Comparison of ENCODE assay signal across 25 mouse cellular contexts in the genomic region with DNA sequence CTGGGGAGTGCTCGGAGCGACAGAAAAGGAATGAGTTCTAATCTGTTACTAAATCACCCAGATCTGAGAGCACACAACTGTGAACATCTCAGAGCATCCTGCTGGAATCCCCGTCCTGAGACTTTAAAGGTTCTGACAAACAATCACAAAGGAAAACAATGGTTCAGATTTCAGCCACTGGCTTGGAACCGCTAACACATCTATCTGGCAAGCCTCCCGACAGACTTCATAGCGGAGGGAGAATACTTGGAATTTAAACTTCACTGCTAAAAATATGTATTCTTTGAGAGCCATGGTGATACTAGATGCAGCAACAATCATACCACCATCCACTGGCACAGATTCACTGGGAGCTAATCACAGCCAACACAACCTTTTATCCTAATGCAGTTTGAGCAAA.
DNase-seq lines count a peak whose midpoint lies in the region; ATAC-seq and TF ChIP-seq lines count a peak whose summit lies in the region.
"Had no signal": no experiment of that assay in that cellular context is flagged by ENCODE, and none has a peak within 500 bp of the region (broad histone marks: within the 10 kb centered on the region; RNA-seq: fewer than 3 reads in every experiment).

No protein-coding gene starts in this region.

- H3K4me1 ChIP-seq in embryonic facial prominence, embryonic 14.5 days (ENCODE audit: control insufficient read depth, insufficient read depth, low read length), result no peaks in the 10 kb centered on the region
- peaks cover 3% of the 10 kb centered on the region for H3K4me1 ChIP-seq in embryonic facial prominence, embryonic 10.5 days
- no peaks in the 10 kb centered on the region for H3K4me1 ChIP-seq in lung, embryonic 14.5 days (ENCODE audit: insufficient read depth)
- H3K4me1 ChIP-seq in lung, adult 2 months (ENCODE audit: control insufficient read depth, insufficient read depth, low read length), result no peaks in the 10 kb centered on the region
- H3K4me1 ChIP-seq in midbrain, embryonic 11.5 days (ENCODE audit: control insufficient read depth, insufficient read depth, low read length), result no peaks in the 10 kb centered on the region
- H3K4me1 ChIP-seq in midbrain, embryonic 14.5 days (ENCODE audit: control insufficient read depth, insufficient read depth, low read length), result no peaks in the 10 kb centered on the region
- H3K4me1 ChIP-seq: embryonic facial prominence, embryonic 13.5 days; forebrain, embryonic 13.5 days; forebrain, embryonic 15.5 days had no signal

- no peak overlapping the region for H3K4me3 ChIP-seq in embryonic facial prominence, embryonic 14.5 days (ENCODE audit: low read depth, low read length)
- H3K4me3 ChIP-seq in embryonic facial prominence, embryonic 10.5 days, result no peak overlapping the region
- no peak overlapping the region for H3K4me3 ChIP-seq in lung, embryonic 14.5 days (ENCODE audit: low read depth, low read length)
- no peak overlapping the region for H3K4me3 ChIP-seq in lung, adult 2 months (replicated peaks; ENCODE audit: extremely low read depth, low read depth, low read length)
- H3K4me3 ChIP-seq in midbrain, embryonic 11.5 days (ENCODE audit: low read depth, low read length), result no peak overlapping the region
- no peak overlapping the region for H3K4me3 ChIP-seq in midbrain, embryonic 14.5 days (replicated peaks; ENCODE audit: low read depth, low read length)
- H3K4me3 ChIP-seq: embryonic facial prominence, embryonic 13.5 days; forebrain, embryonic 13.5 days; forebrain, embryonic 15.5 days had no signal

- WGBS in embryonic facial prominence, embryonic 14.5 days, result 51% methylated on average over 6 of the region's 6 CpGs
- 73% methylated on average over 6 of the region's 6 CpGs for WGBS in embryonic facial prominence, embryonic 10.5 days
- WGBS in lung, embryonic 14.5 days, result 46% methylated on average over 6 of the region's 6 CpGs
- WGBS in lung, adult 2 months, result 49% methylated on average over 6 of the region's 6 CpGs
- 67% methylated on average over 6 of the region's 6 CpGs for WGBS in midbrain, embryonic 11.5 days
- 72% methylated on average over 6 of the region's 6 CpGs for WGBS in midbrain, embryonic 14.5 days

- ATAC-seq in embryonic facial prominence, embryonic 14.5 days (ENCODE audit: low read depth), result no peak
- ATAC-seq in lung, embryonic 14.5 days (ENCODE audit: insufficient read depth), result no peak
- ATAC-seq in midbrain, embryonic 11.5 days (ENCODE audit: low FRiP score), result no peak
- no peak for ATAC-seq in midbrain, embryonic 14.5 days (ENCODE audit: low FRiP score, low TSS enrichment)
- ATAC-seq: activated CD4-positive, CD25-positive, alpha-beta regulatory T cell, adult 4 months; CD4-positive, CD25-positive, alpha-beta regulatory T cell, adult 4 months; forebrain, embryonic 13.5 days; forebrain, embryonic 15.5 days; Patski had no signal

- TF ChIP-seq POLR2A in lung, adult 2 months (IDR thresholded peaks at IDR 0.05; ENCODE audit: borderline replicate concordance, extremely low read depth, low read depth, low read length), result no peak

- TF ChIP-seq CTCF in lung, embryonic 14.5 days (IDR thresholded peaks at IDR 0.05; ENCODE audit: low read depth), result no peak
- no peak for TF ChIP-seq CTCF in lung, adult 2 months (IDR thresholded peaks at IDR 0.05; ENCODE audit: insufficient read depth, low read length)

- H3K27me3 ChIP-seq in embryonic facial prominence, embryonic 14.5 days (replicated peaks; ENCODE audit: control insufficient read depth, insufficient read depth, low read length), result no peaks in the 10 kb centered on the region
- H3K27me3 ChIP-seq in embryonic facial prominence, embryonic 10.5 days (replicated peaks; ENCODE audit: low read depth, poor library complexity, severe bottlenecking), result no peaks in the 10 kb centered on the region; the same call in 1 of the 2 replicates
- H3K27me3 ChIP-seq in lung, embryonic 14.5 days (ENCODE audit: insufficient read depth, low read length), result no peaks in the 10 kb centered on the region
- no peaks in the 10 kb centered on the region for H3K27me3 ChIP-seq in midbrain, embryonic 11.5 days (ENCODE audit: control insufficient read depth, insufficient read depth, low read length)
- H3K27me3 ChIP-seq in midbrain, embryonic 14.5 days (ENCODE audit: control insufficient read depth, insufficient read depth, low read length), result no peaks in the 10 kb centered on the region
- H3K27me3 ChIP-seq: CH12.LX; embryonic facial prominence, embryonic 13.5 days; forebrain, embryonic 13.5 days; forebrain, embryonic 15.5 days; Patski had no signal

- no peaks in the 10 kb centered on the region for H3K9me3 ChIP-seq in embryonic facial prominence, embryonic 14.5 days (ENCODE audit: control insufficient read depth, low read length)
- no peaks in the 10 kb centered on the region for H3K9me3 ChIP-seq in embryonic facial prominence, embryonic 10.5 days
- no peaks in the 10 kb centered on the region for H3K9me3 ChIP-seq in lung, embryonic 14.5 days (ENCODE audit: low read depth, low read length)
- H3K9me3 ChIP-seq in midbrain, embryonic 11.5 days (ENCODE audit: control insufficient read depth, low read length), result no peaks in the 10 kb centered on the region
- H3K9me3 ChIP-seq in midbrain, embryonic 14.5 days (ENCODE audit: control insufficient read depth, low read length), result no peaks in the 10 kb centered on the region
- H3K9me3 ChIP-seq: embryonic facial prominence, embryonic 13.5 days; forebrain, embryonic 15.5 days; G1E had no signal

- no peaks in the 10 kb centered on the region for H3K36me3 ChIP-seq in embryonic facial prominence, embryonic 14.5 days (ENCODE audit: control insufficient read depth, insufficient read depth, low read length)
- no peaks in the 10 kb centered on the region for H3K36me3 ChIP-seq in embryonic facial prominence, embryonic 10.5 days (replicated peaks)
- H3K36me3 ChIP-seq in lung, embryonic 14.5 days (ENCODE audit: insufficient read depth), result no peaks in the 10 kb centered on the region
- no peaks in the 10 kb centered on the region for H3K36me3 ChIP-seq in midbrain, embryonic 11.5 days (ENCODE audit: control insufficient read depth, insufficient read depth, low read length)
- no peaks in the 10 kb centered on the region for H3K36me3 ChIP-seq in midbrain, embryonic 14.5 days (ENCODE audit: control insufficient read depth, insufficient read depth, low read length)
- H3K36me3 ChIP-seq: embryonic facial prominence, embryonic 13.5 days; forebrain, embryonic 15.5 days; G1E had no signal

- H3K9ac ChIP-seq in embryonic facial prominence, embryonic 14.5 days (ENCODE audit: low read depth, low read length), result no peak overlapping the region
- H3K9ac ChIP-seq in lung, embryonic 14.5 days, result no peak overlapping the region
- H3K9ac ChIP-seq in midbrain, embryonic 11.5 days (ENCODE audit: low read length), result no peak overlapping the region
- H3K9ac ChIP-seq in midbrain, embryonic 14.5 days (replicated peaks; ENCODE audit: low read length), result no peak overlapping the region
- H3K9ac ChIP-seq: embryonic facial prominence, embryonic 13.5 days; forebrain, embryonic 13.5 days; forebrain, embryonic 15.5 days had no signal

- intact Hi-C loops in heart, postnatal 10 days (cut with DNase I), result no loop called here

- H3K4me2 ChIP-seq in embryonic facial prominence, embryonic 14.5 days (ENCODE audit: low read depth, low read length), result no peak overlapping the region
- no peak overlapping the region for H3K4me2 ChIP-seq in lung, embryonic 14.5 days
- H3K4me2 ChIP-seq in midbrain, embryonic 11.5 days, result no peak overlapping the region
- H3K4me2 ChIP-seq in midbrain, embryonic 14.5 days (ENCODE audit: low read length), result no peak overlapping the region
- H3K4me2 ChIP-seq: embryonic facial prominence, embryonic 13.5 days; forebrain, embryonic 13.5 days; forebrain, embryonic 15.5 days had no signal

- no peak overlapping the region for H3K27ac ChIP-seq in embryonic facial prominence, embryonic 14.5 days (replicated peaks; ENCODE audit: low read depth, low read length)
- no peak overlapping the region for H3K27ac ChIP-seq in embryonic facial prominence, embryonic 10.5 days (replicated peaks)
- no peak overlapping the region for H3K27ac ChIP-seq in lung, embryonic 14.5 days (ENCODE audit: low read depth)
- H3K27ac ChIP-seq in midbrain, embryonic 11.5 days (ENCODE audit: low read depth, low read length), result no peak overlapping the region
- H3K27ac ChIP-seq in midbrain, embryonic 14.5 days (replicated peaks; ENCODE audit: low read depth, low read length), result no peak overlapping the region
- H3K27ac ChIP-seq: embryonic facial prominence, embryonic 13.5 days; forebrain, embryonic 13.5 days; forebrain, embryonic 15.5 days had no signal

- DNase-seq in embryonic facial prominence, embryonic 14.5 days (ENCODE audit: low spot score), result peak; percentile 79
- no peak for DNase-seq in embryonic facial prominence, embryonic 10.5 days (ENCODE audit: low spot score)
- peak; percentile 13 for DNase-seq in heart, postnatal 4 days
- no peak for DNase-seq in heart, postnatal 10 days
- DNase-seq in lung, embryonic 14.5 days, result peak; percentile 56
- no peak for DNase-seq in lung, adult 2 months
- peak; percentile 49 for DNase-seq in midbrain, embryonic 11.5 days (ENCODE audit: low spot score, missing footprints)
- DNase-seq in midbrain, embryonic 14.5 days, result no peak
- DNase-seq: adrenal gland, adult 8-10 months; adrenal gland, postnatal 14 days; adrenal gland, postnatal 36 days; B cell, adult 2 months; cerebellum, adult 11-12 months; cerebellum, adult 2 months; cerebellum, adult 9-10 months; cerebellum, postnatal 10 days; cerebellum, postnatal 25 days had no signal

Comparison
In these comparisons a context has a peak if more than half of its experiments do, and no peak if none do; other contexts are left out.
1. DNase-seq: peak in embryonic facial prominence, embryonic 14.5 days (single experiment), heart, postnatal 4 days (single experiment), lung, embryonic 14.5 days (single experiment) and midbrain, embryonic 11.5 days (single experiment); none in embryonic facial prominence, embryonic 10.5 days (single experiment), heart, postnatal 10 days (0 of 2), lung, adult 2 months (single experiment) and midbrain, embryonic 14.5 days (single experiment).